Mouse (Mus musculus) heart, postnatal 0 days (tissue): ENCODE measurements at regions not wholly inside any gene's neighbourhood (a gene's known extent, or its start where the extent isn't known, plus 50 kb on each side); places are given as distances from the start of the nearest gene placed in this dataset.

Experiments used
- CTCF ChIP-seq: IDR thresholded peaks from 2 replicates; pipeline ENCODE4 v1.5.1; 2016; ENCODE audit warnings: antibody characterized with exemption, control low read depth, low read depth
- EP300 ChIP-seq: IDR thresholded peaks from 2 replicates; pipeline ENCODE4 v1.6.1; 2016; ENCODE audit warnings: antibody characterized with exemption, low read depth

DNA sequence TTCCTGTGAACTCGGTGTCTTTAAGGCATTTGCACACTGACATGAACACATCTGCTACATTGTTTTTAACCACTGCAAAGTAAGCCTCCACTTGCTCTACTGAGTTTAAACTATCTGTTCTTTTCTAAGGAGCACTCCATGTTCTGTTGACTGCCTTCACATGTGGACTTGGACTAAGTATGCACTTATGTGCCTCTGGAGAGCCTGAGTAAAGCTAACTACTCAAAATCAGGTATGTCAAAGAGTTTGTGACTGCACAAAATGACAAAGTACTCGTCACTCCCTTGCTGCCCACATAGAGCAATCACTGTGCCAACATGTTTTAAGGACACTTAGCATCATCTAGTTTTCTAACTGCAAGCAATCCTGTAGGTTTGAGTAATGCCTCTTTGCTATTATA, 92.2 kb upstream of the Npy2r start:
- TF ChIP-seq EP300 (no peak), CTCF (no peak)
